Mouse (Mus musculus) MEL (cell line): Measurements from ENCODE around the gene Hspa14. TPM values are rescaled to one million over a fixed set of nuclear protein-coding genes. Genes with fewer than 3 reads are reported as not detected.

Source experiments
- DNase-seq: peaks from one replicate; pipeline ENCODE4 v3.0.0; 2011; ENCODE audit warnings: low read depth, low spot score
- H3K27ac ChIP-seq: 2 replicates; pipeline ENCODE4 v1.5.1; 2012; ENCODE audit warnings: low read depth, mild to moderate bottlenecking, control low read depth, low read length, moderate library complexity; ENCODE audit not compliant: control insufficient read depth
- H3K27me3 ChIP-seq, 2 experiments: fragments of 150-350 bp in 1 of 2; sonication (generic) in 1 of 2; 2 replicates each; pipeline ENCODE4 v1.6.1; 2012; ENCODE audit warnings: low read length in 2 of 2, mild to moderate bottlenecking in 2 of 2, improper control_type of control experiment in 1 of 2, moderate library complexity in 1 of 2; ENCODE audit not compliant: insufficient read depth in 2 of 2, control insufficient read depth in 1 of 2
- H3K36me3 ChIP-seq, 2 experiments: 2 replicates each; pipeline ENCODE4 v1.6.1; 2012 to 2014; ENCODE audit warnings: low read length in 2 of 2, improper control_type of control experiment in 1 of 2, inconsistent platforms in 1 of 2, mild to moderate bottlenecking in 1 of 2; ENCODE audit not compliant: insufficient read depth in 2 of 2, control insufficient read depth in 1 of 2
- H3K4me1 ChIP-seq, 2 experiments: fragments of 150-350 bp in 1 of 2; sonication (generic) in 1 of 2; 2 replicates each; pipeline ENCODE4 v1.6.1; 2012; ENCODE audit warnings: low read length in 2 of 2, improper control_type of control experiment in 1 of 2, mild to moderate bottlenecking in 1 of 2; ENCODE audit not compliant: insufficient read depth in 2 of 2, control insufficient read depth in 1 of 2
- H3K4me3 ChIP-seq, 2 experiments: fragments of 150-350 bp in 1 of 2; sonication (generic) in 1 of 2; 2 replicates each; pipeline ENCODE4 v1.5.1; 2012; ENCODE audit warnings: low read depth in 2 of 2, low read length in 2 of 2, mild to moderate bottlenecking in 2 of 2, moderate library complexity in 2 of 2, control low read depth in 1 of 2, improper control_type of control experiment in 1 of 2; ENCODE audit not compliant: control insufficient read depth in 1 of 2, insufficient read depth in 1 of 2
- H3K79me2 ChIP-seq: 2 replicates; pipeline ENCODE4 v1.6.1; 2012; ENCODE audit warnings: mild to moderate bottlenecking, low read length, moderate library complexity; ENCODE audit not compliant: control insufficient read depth, poor library complexity, insufficient read depth
- H3K9ac ChIP-seq: 2 replicates; pipeline ENCODE4 v1.6.1; 2012; ENCODE audit warnings: low read depth, mild to moderate bottlenecking, control low read depth, low read length, moderate library complexity; ENCODE audit not compliant: control insufficient read depth, poor library complexity, severe bottlenecking
- H3K9me3 ChIP-seq: fragments of 150-350 bp; sonication (generic); replicated peaks from 2 replicates; pipeline ENCODE4 v1.6.1; 2012; ENCODE audit warnings: mild to moderate bottlenecking, low read length, improper control_type of control experiment, moderate library complexity; ENCODE audit not compliant: insufficient read depth
- BHLHE40 ChIP-seq: IDR thresholded peaks from 2 replicates; pipeline ENCODE4 v1.6.1; 2012; ENCODE audit warnings: low read depth, mild to moderate bottlenecking, inconsistent platforms, low read length, improper control_type of control experiment, borderline replicate concordance
- CHD1 ChIP-seq: IDR thresholded peaks from 2 replicates; pipeline ENCODE4 v1.6.1; 2012; ENCODE audit warnings: low read depth, mild to moderate bottlenecking, inconsistent platforms, low read length, improper control_type of control experiment
- CHD2 ChIP-seq: IDR thresholded peaks from 2 replicates; pipeline ENCODE4 v1.6.1; 2011; ENCODE audit warnings: low read length, improper control_type of control experiment
- ETS1 ChIP-seq: IDR thresholded peaks from 2 replicates; pipeline ENCODE4 v1.6.1; 2012; ENCODE audit warnings: low read depth, mild to moderate bottlenecking, inconsistent platforms, low read length, improper control_type of control experiment, moderate library complexity
- GABPA ChIP-seq: IDR thresholded peaks from 2 replicates; pipeline ENCODE4 v1.6.1; 2012; ENCODE audit warnings: low read depth, mild to moderate bottlenecking, inconsistent platforms, low read length, improper control_type of control experiment, moderate library complexity
- GATA1 ChIP-seq: IDR thresholded peaks from 2 replicates; pipeline ENCODE4 v1.6.1; 2011; ENCODE audit warnings: low read depth, low read length, improper control_type of control experiment
- HCFC1 ChIP-seq: IDR thresholded peaks from 2 replicates; pipeline ENCODE4 v1.6.1; 2012; ENCODE audit warnings: low read depth, mild to moderate bottlenecking, inconsistent platforms, low read length, improper control_type of control experiment, moderate library complexity
- MAFK ChIP-seq: IDR thresholded peaks from 2 replicates; pipeline ENCODE4 v1.6.1; 2011; ENCODE audit warnings: low read depth, mild to moderate bottlenecking, low read length, improper control_type of control experiment, borderline replicate concordance
- MEF2A ChIP-seq: IDR thresholded peaks from 2 replicates; pipeline ENCODE4 v1.6.1; 2014; ENCODE audit warnings: low read depth, mild to moderate bottlenecking, inconsistent platforms, low read length, improper control_type of control experiment; ENCODE audit not compliant: poor library complexity, insufficient replicate concordance, severe bottlenecking; ENCODE audit errors: extremely low read depth
- MXI1 ChIP-seq: IDR thresholded peaks from 2 replicates; pipeline ENCODE4 v1.6.1; 2011; ENCODE audit warnings: mild to moderate bottlenecking, low read depth, low read length, improper control_type of control experiment
- MYB ChIP-seq: IDR thresholded peaks from 2 replicates; pipeline ENCODE4 v1.6.1; 2011; ENCODE audit warnings: mild to moderate bottlenecking, low read depth, low read length, improper control_type of control experiment
- MYC ChIP-seq: IDR thresholded peaks from 2 replicates; pipeline ENCODE4 v1.6.1; 2011; ENCODE audit warnings: low read depth, mild to moderate bottlenecking, low read length, improper control_type of control experiment, moderate library complexity
- NRF1 ChIP-seq: IDR thresholded peaks from 2 replicates; pipeline ENCODE4 v1.6.1; 2014; ENCODE audit warnings: low read depth, mild to moderate bottlenecking, inconsistent platforms, low read length, improper control_type of control experiment, moderate library complexity; ENCODE audit not compliant: poor library complexity, insufficient read depth, severe bottlenecking
- POLR2A ChIP-seq, 2 experiments: IDR thresholded peaks; 2 replicates each; pipeline ENCODE4 v1.6.1; 2011 to 2012; ENCODE audit warnings: low read length in 2 of 2, mild to moderate bottlenecking in 2 of 2, control low read depth in 1 of 2, improper control_type of control experiment in 1 of 2, low read depth in 1 of 2, moderate library complexity in 1 of 2; ENCODE audit not compliant: control insufficient read depth in 1 of 2, insufficient read depth in 1 of 2, poor library complexity in 1 of 2
- RCOR1 ChIP-seq: IDR thresholded peaks from 2 replicates; pipeline ENCODE4 v1.6.1; 2012; ENCODE audit warnings: low read depth, mild to moderate bottlenecking, inconsistent platforms, low read length, improper control_type of control experiment
- SIN3A ChIP-seq: IDR thresholded peaks from 2 replicates; pipeline ENCODE4 v1.6.1; 2012; ENCODE audit warnings: low read length, improper control_type of control experiment, inconsistent platforms
- SMC3 ChIP-seq: IDR thresholded peaks from 2 replicates; pipeline ENCODE4 v1.6.1; 2011; ENCODE audit warnings: low read depth, low read length, improper control_type of control experiment
- TAL1 ChIP-seq: IDR thresholded peaks from 2 replicates; pipeline ENCODE4 v1.6.1; 2012; ENCODE audit warnings: mild to moderate bottlenecking, inconsistent platforms, low read length, moderate library complexity, mixed read lengths
- USF1 ChIP-seq: IDR thresholded peaks from 2 replicates; pipeline ENCODE4 v1.6.1; 2014; ENCODE audit warnings: low read depth, mild to moderate bottlenecking, inconsistent platforms, low read length, improper control_type of control experiment, moderate library complexity
- USF2 ChIP-seq, 2 experiments: IDR thresholded peaks; 2 replicates each; pipeline ENCODE4 v1.6.1; 2011 to 2012; ENCODE audit warnings: improper control_type of control experiment in 2 of 2, low read length in 2 of 2, borderline replicate concordance in 1 of 2, inconsistent platforms in 1 of 2, low read depth in 1 of 2, mild to moderate bottlenecking in 1 of 2; ENCODE audit not compliant: insufficient read depth in 1 of 2
- ZNF384 ChIP-seq: IDR thresholded peaks from 2 replicates; pipeline ENCODE4 v1.6.1; 2012; ENCODE audit warnings: low read depth, mild to moderate bottlenecking, inconsistent platforms, low read length, improper control_type of control experiment
- polyA plus RNA-seq, 2 experiments: library from polyadenylated mRNA; stranded (reverse) in 1 of 2; unstranded in 1 of 2; fragments of >175 nt in 1 of 2; fragments of >200 nt in 1 of 2; gene quantifications; 2 replicates each; pipeline versions ENCODE4 v1.2.1 to v1.2.4; 2012; ENCODE audit warnings: low replicate concordance in 2 of 2, low read depth in 1 of 2; ENCODE audit not compliant: insufficient read length in 2 of 2, insufficient read depth in 1 of 2, missing spikeins in 1 of 2
- total RNA-seq: library from RNA; depleted of rRNA; stranded (reverse); fragments of 300-350 nt; gene quantifications from 2 replicates; pipeline ENCODE4 v1.2.3, GENCODE M21; 2012

Hspa14 gene
- total and polyA plus RNA-seq, 3 experiments, result 129 to 333 (median 161) TPM

- TF ChIP-seq MEF2A (no peak), CHD1 (no peak), MXI1 (no peak), MAFK (no peak), MYB (no peak), RCOR1 (no peak)
Measured at GRCm38 (mm10) chr2:3480239-3480638, 32.4 kb downstream of the Hspa14 start (continued).

- TF ChIP-seq CHD2 (no peak), ETS1 (no peak), HCFC1 (no peak), TAL1 (no peak), SMC3 (no peak), SIN3A (peak; percentile 57; the same call in 1 of the 2 replicates), NRF1 (no peak), MXI1 (peak; percentile 30; the same call in 1 of the 2 replicates), CHD1 (no peak), GABPA (no peak), MYC (0 out of 2 replicates have a peak, but pooled peaks have one; percentile 24), MEF2A (no peak), GATA1 (no peak), USF1 (peak; percentile 87), ZNF384 (no peak), BHLHE40 (peak; percentile 87), USF2 (IDR thresholded peaks at IDR 0.05; ENCODE audit: borderline replicate concordance in 1 of 2, insufficient read depth in 1 of 2, low read depth in 1 of 2, low read length in 2 of 2) (peak in 1 of 2 experiments; percentile 55; a peak in 1 of 4 replicates), POLR2A (IDR thresholded peaks at IDR 0.05; ENCODE audit: control insufficient read depth in 1 of 2, insufficient read depth in 1 of 2, low read depth in 1 of 2, low read length in 2 of 2, poor library complexity in 1 of 2) (no peak), RCOR1 (0 out of 2 replicates have a peak, but pooled peaks have one; percentile 20)
- TF ChIP-seq, all 39 proteins: peak for 7
- Histone ChIP-seq H3K27me3 (no peaks in the 10 kb centered on the region), H3K4me1 (peaks cover 4% of the 10 kb centered on the region in 2 experiments; a peak in 3 of 4 replicates), H3K27ac (peak overlapping the region; percentile 58; the same call in 1 of the 2 replicates), H3K9me3 (no peaks in the 10 kb centered on the region), H3K79me2 (peaks cover 21% of the 10 kb centered on the region), H3K9ac (peak overlapping the region; percentile 79), H3K4me3 (peak overlapping the region; percentile 88 to 98), H3K36me3 (peaks cover 0 to 10% of the 10 kb centered on the region in 2 experiments)
- peak; percentile 55 for DNase-seq
Measured at GRCm38 (mm10) chr2:3475746-3476251, 36.8 kb downstream of the Hspa14 start.
